Mouse (Mus musculus) layer of hippocampus, postnatal 14 days (tissue): ENCODE data around the gene Atp10a. TPM values are rescaled to one million over a fixed set of nuclear protein-coding genes. Genes with fewer than 3 reads are reported as not detected.

Experiments
- DNase-seq, 2 experiments: peaks; one replicate each; pipeline ENCODE4 v3.0.0; 2021 to 2022; ENCODE audit warnings: low spot score in 2 of 2, mixed read lengths in 1 of 2
- total RNA-seq, 2 experiments: library from RNA; stranded (reverse); gene quantifications; 2 replicates each; pipeline ENCODE4 v1.2.3; 2021

Atp10a gene
- total RNA-seq, 2 experiments from 2014 or later = 6.1 to 7.1 TPM

DNA sequence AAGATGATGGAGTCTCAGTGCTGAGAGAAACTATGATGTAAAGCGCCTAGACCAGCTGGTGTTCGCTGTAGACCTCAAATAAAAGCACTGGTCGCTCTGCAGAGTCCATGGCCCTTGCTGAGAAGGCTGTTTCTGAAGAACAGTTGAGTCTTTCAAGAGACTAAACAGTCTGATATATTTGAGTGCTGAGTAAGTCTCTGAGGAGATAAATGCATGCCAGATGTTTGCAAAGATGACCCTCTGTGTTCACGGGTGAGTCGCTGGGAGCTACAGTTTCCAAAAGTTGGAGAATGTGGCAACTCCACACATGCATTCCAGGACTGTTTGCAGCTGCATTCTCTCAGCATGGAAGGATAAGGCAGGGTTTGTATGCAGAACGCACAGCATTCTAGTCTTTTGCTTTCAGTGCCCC is 77.5 kb downstream of the Atp10a start:
- DNase-seq = no peak

DNA sequence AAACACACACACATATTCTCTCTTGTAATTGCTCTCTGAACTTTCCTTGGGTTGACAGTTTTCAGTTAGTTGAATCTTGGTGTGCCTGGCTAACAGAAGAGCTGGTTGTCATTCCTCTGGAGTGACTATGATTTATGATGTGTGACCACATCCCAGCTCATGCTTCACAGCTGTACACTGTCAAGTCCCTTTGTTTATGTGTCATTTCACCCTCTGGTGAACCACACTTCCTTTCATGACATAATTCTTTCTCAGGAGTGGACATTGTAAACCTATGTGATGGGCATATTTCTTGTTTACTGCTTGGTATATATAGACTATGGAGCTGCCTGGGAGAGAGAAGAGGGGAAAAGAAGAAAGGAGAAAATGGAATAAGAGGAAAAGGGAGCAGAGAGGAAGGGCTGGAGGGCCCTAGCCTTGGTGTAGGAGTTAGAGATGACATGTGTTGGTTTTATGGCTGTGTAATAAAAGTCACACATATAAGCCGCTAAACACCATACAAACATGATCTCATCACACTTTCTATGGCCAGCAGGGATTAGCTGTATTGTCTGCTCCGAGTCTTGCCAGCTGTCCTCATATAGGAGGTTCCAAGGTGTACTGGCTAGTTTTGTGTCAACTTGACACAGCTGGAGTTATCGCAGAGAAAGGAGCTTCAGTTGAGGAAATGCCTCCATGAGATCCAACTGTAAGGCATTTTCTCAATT is 81.0 kb downstream of the Atp10a start:
- DNase-seq = no peak

DNA sequence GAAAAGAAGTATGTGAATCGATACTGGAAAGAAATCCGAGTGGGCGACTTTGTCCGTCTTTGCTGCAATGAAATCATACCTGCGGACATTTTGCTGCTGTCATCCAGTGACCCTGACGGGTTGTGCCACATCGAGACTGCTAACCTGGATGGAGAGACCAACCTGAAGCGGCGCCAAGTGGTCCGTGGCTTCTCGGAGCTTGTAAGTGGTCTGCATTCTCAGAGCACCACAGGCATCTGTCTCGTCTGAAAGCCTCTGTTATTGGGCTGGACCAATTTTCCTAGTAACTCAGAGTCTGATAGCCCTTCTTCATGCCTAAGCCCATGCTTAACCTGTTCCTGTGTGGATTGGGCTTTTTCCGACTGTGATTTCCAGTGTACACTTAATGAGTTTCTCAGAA is 84.2 kb downstream of the Atp10a start:
- DNase-seq = no peak

DNA sequence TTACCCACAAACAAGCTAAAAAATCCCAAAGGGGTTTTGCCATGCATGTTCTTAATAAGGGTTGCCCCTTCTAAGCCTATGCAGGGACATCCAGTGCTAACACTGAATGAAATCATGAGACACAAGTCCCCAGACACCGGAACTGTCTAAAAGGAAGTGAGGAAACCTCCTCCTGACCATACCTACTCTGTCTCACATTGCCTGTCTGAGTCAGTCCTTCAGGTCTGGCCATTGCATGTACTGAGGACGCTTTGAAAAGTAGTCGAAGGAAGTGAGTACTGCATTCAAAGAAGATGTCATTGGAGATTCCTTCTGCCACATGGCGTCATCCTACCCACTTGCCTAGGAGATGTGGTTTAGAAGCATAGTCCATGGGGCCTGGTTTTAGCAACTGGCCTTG is 84.9 kb downstream of the Atp10a start:
- no peak for DNase-seq

DNA sequence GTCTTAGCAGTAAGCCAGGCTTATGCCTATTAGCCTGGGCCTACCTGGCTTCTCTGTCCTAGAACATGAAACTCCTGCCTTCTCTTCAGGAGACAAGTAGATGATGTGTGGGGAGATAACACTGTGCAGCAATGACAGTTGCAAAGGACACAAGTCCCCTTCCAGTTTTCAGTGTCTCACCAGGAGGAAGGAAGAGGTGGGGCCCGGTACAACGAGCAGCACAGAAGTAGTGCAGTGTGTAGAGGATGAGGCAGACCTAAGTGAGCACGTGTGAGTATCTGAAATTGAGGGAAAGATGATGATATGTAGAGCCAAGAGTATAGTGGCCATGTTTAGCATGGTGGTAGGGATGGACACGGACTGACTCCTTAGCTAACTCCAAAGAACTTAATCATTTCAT is 86.0 kb downstream of the Atp10a start:
- DNase-seq = no peak

DNA sequence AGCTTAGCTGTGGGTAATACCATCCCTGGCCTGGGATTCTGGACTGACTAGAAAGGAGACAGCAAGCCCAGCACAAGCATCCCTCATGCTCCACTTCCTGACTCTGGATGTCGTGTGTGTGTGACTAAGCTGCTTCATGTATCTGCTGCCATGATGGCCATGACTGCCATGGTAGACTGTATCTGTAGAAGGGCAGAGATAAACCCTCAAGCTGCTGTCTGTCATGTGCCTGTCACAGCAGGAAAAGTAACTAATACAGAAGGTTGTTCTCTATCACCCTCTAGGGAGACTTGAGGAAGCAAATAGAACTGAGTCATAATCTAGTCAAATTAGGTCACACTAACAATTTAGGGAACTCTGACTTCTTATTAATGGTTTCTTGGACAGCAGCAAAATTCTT is 86.7 kb downstream of the Atp10a start:
- no peak for DNase-seq

DNA sequence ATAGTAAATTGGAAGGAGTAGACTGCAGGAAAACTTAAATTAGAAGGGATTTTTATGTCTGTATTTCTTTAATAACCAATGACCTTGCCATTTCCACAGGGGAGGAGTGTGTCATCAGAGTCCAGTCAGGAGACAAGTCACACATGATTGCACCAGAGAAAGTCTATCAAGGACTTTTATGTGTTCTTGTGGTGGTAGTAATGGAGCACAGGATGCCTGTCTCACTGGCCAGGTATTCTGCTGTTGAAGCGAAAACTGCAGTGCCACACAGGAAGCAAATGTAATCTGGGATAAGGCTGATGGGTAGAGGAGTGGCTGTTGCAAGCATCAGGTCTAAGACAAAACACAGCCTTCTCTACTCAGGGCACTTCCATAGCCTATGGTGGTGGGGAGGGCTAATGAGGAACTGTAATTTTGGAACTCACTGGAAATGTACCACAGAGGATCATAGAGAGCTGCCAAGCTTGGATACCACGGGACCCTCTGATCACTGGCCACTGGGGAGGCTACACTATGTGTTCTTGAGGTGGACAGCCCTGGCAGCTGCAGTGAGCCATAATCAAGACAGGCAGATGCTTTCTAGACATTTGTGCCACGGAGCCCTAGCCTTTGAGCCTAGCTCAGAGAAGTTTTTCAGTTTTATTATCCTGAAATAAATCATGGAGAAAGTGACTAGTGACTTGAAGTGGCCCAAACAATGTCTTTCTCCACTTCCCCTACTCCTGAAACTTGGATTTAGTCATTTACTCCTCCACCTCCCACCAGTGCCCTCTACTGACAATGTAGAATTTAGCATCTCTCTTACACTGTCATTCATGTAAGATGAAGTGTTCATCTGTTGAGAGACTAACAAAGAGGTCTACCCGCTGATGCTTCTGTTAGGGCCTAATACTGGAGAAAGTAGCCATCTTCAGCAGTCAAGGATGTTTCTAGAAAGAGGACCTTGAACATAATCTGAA is 87.7 kb downstream of the Atp10a start:
- DNase-seq = peak in 1 of 2 experiments; percentile 56

DNA sequence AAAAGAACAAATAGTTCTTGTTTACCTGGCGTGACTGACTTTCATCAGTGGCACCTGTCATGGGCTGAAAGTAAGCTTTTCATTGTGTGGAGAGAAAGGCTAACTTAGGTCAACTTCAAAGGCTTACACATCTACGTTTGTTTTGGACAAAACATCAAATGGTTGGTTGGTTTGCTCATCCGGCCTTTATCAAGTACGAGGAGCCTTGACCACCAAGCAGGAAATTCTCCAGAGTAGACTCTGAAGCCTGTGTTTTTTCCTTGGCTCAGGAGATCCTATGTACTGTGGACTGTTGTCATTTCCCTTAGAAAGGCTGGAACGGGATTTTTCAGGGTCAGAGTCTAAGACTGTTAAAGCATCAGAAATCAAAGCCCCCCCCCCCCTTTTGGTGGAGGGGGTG is 90.9 kb downstream of the Atp10a start:
- no peak for DNase-seq

DNA sequence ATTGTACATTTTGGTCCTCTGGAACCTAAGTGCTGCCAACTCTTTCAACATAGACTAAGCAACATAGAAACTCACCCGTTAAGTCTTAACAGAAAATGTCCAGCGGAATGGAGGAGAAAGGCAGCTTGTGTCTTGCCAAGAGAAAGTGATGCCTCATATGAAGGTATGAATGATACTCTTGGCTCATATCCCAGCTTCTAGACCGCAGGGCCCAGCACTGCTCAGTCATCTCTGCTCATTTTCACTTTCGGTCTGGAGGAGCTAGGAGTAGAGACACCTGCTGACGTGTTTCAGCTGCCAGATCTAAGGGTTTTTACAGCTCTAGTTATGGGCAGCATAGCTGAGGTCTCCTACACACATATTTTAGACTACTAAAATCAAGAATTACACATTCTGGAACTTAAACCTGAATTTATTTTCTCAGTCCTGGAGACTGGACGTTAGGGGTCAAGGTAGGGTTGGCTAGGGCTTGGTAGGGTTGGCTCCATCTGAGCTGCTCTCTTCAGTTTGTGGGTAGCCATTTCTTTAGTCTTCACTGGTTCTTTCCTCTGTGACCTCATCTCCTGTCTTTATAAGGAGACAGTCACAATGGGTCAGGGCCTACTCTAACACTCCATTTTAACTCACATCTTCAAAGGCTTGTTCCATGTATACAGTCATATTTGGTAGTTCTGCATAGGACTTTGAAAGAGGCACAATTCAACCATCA is 94.1 kb downstream of the Atp10a start:
- no peak for DNase-seq

DNA sequence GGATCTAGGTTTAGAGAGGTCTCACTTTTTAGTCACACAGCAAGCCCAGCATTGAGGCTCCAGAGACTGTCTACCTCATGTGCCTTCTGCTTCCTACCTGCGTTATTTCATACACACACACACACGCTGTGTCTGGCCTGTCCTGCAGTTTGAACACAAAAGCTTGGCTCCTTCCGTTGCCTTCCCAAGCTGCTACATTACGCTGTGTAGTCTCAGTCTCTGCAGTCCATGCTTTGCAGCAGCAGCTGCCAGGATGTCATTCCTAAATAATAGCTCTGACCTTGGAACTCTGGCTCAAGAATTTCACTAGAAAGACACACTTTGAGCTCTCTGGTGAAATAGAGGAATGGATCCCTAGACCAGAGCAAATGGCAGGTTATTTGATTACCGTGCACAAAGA is 96.1 kb downstream of the Atp10a start:
- DNase-seq = no peak

DNA sequence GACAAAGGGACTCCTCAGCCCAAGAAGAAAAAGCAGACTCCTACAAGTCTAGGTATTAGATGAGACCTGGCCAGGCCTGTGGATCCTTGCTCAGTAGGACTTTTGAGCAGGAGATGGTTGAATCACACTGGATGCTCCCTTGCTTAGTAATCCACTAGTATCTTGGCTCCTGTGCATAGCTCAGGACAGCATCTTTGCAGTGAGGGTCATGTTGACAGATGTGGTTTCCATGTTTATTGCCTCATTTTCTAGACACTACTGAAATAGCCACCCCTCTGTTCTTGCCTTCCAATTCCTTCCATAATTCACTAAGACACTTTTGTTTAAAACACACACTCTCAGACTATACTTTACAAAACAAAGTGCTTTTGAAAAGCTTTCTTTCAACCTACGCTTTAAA is 98.1 kb downstream of the Atp10a start:
- DNase-seq = no peak

DNA sequence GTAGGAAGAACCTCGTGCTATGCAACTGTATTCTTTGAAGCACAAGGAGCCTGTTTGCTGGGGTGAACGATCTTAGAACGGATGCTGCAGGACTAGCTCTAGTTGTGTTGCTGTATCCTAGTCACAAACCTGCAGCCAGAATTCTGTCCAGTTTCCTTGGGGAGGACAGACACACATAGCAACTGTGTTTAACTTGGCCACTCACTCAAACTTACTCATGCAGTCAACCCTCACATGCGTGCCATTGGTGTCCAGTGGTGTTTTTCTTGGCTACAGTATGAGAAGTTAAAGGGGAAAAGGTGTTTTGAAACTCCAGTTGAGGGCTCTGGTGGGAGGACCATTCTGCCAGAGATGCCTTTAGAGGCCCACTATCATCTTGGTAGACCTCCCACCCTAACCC is 98.6 kb downstream of the Atp10a start:
- DNase-seq = no peak

DNA sequence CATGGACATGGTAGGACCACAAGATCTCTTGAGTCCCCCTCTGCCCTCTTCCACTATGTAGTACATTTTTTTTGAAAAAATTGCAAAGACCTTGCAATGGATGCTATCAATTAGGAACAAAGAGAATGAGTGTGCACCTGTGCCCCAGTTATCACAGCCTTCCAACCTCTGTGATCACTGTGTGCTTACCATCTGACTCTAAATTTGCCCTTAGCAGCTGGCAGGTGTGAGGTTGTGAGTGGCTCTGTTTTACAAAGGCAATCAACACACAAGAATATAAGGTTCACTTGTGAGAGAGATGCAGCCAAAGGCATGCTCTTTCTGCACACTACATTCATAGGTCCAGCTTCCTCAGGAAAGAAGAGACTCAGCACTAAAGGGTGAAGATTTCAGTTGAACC is 99.1 kb downstream of the Atp10a start:
- DNase-seq = no peak

DNA sequence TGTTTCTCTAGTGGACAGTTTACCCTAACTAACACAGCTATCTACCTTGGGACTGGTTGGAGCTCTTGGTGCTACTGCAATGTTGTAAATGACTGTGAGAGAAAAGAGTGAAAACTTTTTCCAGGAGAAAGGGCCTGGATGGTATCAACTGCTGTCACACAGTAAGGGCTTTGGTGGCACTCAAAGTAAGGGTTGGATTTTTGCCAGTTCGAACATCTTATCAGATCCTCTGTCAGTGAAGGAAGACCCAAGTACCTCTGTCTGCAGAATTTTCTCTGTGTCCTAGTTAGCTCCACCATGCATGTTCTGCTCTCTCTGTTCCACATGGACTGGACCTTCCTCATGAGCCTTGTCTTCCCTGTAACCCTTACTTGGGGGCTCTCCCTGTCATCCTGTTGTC is 99.9 kb downstream of the Atp10a start:
- DNase-seq = no peak

DNA sequence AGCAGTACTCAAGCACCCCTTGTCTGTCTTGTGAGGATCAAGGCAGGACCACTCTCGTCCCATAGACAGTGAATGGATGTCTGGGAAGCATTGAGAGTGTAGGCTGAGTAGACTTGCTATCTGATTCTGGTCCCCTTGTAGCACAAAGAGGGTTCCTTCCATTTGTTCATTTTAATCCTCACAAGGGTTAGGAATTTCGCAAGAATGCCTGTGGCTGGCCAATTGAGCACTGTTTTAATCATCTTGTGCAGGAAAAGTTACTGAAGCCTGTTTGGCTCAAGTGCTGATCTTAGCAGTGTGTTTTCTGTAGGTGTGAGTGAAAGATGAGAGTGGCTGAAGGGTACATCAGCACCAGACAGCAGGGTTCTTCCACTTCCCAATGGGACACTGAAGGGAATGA is 101.4 kb downstream of the Atp10a start:
- no peak for DNase-seq

DNA sequence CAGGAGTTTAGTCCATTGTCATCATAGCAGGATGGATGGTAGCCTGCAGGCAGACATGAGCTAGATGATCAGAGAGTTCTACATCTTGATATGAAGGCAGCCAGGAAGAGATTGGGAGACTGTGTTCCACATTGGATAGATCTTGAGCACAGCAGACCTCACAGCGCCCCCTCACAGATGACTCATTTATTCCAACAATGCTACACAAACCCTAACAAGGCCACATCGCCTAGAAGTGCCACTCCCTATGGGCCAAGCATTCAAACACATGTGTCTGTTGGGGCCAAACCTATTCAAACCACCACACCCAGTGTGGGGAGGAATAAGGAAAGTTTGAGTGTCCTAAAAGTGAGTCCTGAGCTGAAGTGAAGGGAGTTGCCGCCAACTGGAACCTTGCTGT is 102.4 kb downstream of the Atp10a start:
- DNase-seq = no peak

DNA sequence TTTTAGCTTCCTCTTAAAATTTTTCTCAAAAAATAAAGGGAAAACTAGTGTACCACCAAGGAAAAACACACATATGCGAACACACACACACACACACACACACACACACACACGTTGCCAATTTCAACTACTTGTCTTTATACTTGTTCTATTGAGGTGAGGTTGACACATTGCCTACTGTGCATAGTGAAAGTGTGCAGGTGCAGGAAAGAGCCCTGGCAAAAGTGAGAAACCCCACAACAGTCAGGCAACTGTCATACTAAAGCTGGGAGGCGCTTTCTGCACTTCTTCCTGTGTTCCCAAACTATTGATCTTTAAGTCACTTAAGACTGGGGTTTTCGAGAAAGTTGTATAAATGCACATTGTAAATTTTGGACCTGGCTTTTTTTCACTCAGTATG is 103.3 kb downstream of the Atp10a start:
- DNase-seq = no peak

DNA sequence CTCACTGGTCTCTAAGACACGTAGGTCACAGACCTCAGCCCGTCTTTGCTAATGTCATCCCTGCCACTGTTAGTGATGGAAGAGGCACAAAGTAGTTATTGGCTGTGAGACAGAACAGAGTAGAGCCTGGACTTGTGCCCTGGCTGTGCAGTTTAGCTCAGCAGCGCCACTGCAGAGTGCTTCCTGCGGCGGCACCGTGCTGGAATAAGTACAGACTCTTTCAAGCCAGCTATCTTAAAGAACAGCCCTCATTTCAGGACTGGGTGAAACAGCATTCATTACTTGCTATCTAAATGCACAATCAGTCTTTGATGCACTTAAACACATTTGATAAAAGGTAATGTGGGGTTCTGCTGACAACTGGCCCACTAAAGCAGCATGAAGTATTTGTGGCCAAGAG is 111.3 kb downstream of the Atp10a start:
- peak; percentile 67 to 68 for DNase-seq

DNA sequence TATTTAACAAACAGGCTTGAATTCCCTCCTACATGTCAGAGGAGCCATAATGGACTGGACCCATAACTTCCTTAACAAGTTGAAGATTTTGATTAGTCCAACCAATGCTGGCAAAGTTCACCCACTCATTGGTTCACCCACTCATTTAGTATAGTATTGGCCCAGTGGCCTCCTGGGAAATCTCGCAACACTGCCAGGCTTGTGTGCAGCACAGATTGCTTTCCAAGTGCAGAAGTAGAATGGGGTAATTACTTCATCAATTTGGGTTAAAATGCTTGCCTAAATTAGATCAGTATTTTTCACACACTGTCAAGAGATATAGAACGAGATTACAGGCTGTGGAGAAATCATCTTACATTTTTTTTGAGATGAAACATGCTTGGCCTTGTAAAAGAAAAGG is 112.3 kb downstream of the Atp10a start:
- DNase-seq = peak in 1 of 2 experiments; percentile 63

DNA sequence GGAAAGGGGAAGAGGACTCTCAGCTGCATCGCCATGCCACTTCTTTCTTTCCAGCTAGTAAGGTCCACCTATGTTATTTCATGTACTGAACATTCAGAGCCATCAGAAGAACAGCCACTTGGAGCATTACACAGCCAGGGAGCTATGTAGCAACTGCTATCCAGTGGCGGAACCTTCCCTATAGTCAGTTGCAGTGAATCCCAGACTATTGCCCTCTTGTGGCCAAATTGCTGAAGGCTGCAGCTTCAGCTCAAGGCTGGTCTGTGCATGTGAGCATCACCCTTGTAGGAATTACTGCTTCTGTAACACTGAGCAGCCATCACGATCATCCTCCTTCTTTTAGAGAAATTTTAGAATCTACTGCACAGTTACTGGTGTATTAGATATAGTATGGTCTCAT is 114.3 kb downstream of the Atp10a start:
- peak in 1 of 2 experiments; percentile 35 for DNase-seq

DNA sequence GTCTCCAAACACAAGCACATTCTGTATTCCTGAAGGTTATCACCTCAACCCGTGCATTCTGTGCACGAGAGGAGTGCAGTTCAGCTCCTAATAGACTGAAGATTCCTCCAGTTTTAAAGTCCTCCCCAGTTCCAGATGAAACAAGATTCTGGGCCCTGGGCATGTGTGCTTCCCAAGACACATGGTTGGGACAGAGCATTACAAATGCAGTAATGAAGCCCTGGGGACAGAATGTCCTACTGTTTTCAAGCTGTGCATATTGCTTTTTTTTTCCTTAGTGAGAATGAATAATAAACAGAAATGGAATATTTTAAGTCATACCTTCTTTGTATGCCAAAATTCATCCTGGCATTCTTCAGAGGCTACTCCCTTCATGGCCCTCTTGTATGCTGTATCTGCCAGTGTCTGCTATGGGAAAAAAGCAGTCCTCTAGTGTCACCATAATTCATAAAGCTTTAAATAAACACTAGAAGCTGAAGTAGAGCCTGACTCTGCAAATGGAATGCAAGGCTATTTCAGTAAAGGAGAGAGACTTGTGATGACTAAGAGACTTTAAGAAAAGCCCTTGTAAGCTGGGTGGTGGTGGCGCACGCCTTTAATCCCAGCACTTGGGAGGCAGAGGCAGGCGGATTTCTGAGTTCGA is 116.2 kb downstream of the Atp10a start:
- no peak for DNase-seq
